Mouse (Mus musculus): Measurements from ENCODE around the gene Gm17349. TPM values are rescaled to one million over a fixed set of nuclear protein-coding genes. Genes with fewer than 3 reads are reported as not detected.
A peak's percentile ranks its signal among the peaks of the same experiment; 100 is the strongest.

Gm17349 gene
- polyA plus RNA-seq, 1 experiment from 2014 or later, result not detected

- ATAC-seq (ENCODE audit: low FRiP score), result no peak
- Histone ChIP-seq H3K36me3 (replicated peaks) (peaks cover 47% of the 10 kb centered on the region), H3K4me1 (peaks cover 33% of the 10 kb centered on the region), H3K9me3 (peaks cover 4% of the 10 kb centered on the region; the same call in 1 of the 2 replicates), H3K4me2 (peak overlapping the region; percentile 87), H3K27ac (no peak overlapping the region), H3K9ac (peak overlapping the region; percentile 93), H3K4me3 (replicated peaks) (peak overlapping the region; percentile 98), H3K27me3 (no peaks in the 10 kb centered on the region)
- WGBS, result 79% methylated on average over 2 of the region's 2 CpGs
Observed at GRCm38 (mm10) chr15:99726549-99726948, 21.3 kb upstream of the Gm17349 start.

- Histone ChIP-seq H3K9me3 (peaks cover 4% of the 10 kb centered on the region; the same call in 1 of the 2 replicates), H3K36me3 (replicated peaks) (peaks cover 43% of the 10 kb centered on the region), H3K9ac (peak within 1 kb of the TSS; percentile 93), H3K4me1 (peaks cover 33% of the 10 kb centered on the region), H3K27ac (peak within 1 kb of the TSS; percentile 91), H3K4me2 (peak within 1 kb of the TSS; percentile 87), H3K4me3 (replicated peaks) (peak within 1 kb of the TSS; percentile 98), H3K27me3 (no peaks in the 10 kb centered on the region)
- peak; percentile 95 for ATAC-seq (ENCODE audit: low FRiP score)
- WGBS, result under 1% methylated on average over 65 of the region's 68 CpGs
Observed at GRCm38 (mm10) chr15:99725341-99726155, 20.3 kb upstream of the Gm17349 start, which contains the start of gene Cox14. Gene Cox14 (plus strand): TSS chr15:99725618.

- H3K27ac ChIP-seq, result peak overlapping the region; percentile 37
- peaks cover 4% of the 10 kb centered on the region; the same call in 1 of the 2 replicates for H3K9me3 ChIP-seq
- WGBS, result 12% methylated on average over 16 of the region's 16 CpGs
- peak overlapping the region; percentile 98 for H3K4me3 ChIP-seq (replicated peaks)
- H3K36me3 ChIP-seq (replicated peaks), result peaks cover 46% of the 10 kb centered on the region
- H3K4me2 ChIP-seq, result peak overlapping the region; percentile 57
- no peaks in the 10 kb centered on the region for H3K27me3 ChIP-seq
- H3K9ac ChIP-seq, result peak overlapping the region; percentile 30; the same call in 1 of the 2 replicates
- H3K4me1 ChIP-seq, result peaks cover 33% of the 10 kb centered on the region
- peak; percentile 39 for ATAC-seq (ENCODE audit: low FRiP score)
Observed at GRCm38 (mm10) chr15:99724292-99725021, 19.2 kb upstream of the Gm17349 start.

GRCm38 (mm10) chr15:99723515-99724291 is 18.4 kb upstream of the Gm17349 start:
- Histone ChIP-seq H3K9ac (peak overlapping the region; percentile 30; the same call in 1 of the 2 replicates), H3K36me3 (replicated peaks) (peaks cover 44% of the 10 kb centered on the region), H3K9me3 (no peaks in the 10 kb centered on the region), H3K4me2 (0 out of 2 replicates have a peak overlapping the region, but pooled peaks have one; percentile 57), H3K27me3 (no peaks in the 10 kb centered on the region), H3K4me1 (peaks cover 33% of the 10 kb centered on the region), H3K4me3 (replicated peaks) (no peak overlapping the region), H3K27ac (peak overlapping the region; percentile 37)
- ATAC-seq (ENCODE audit: low FRiP score), result no peak
- 18% methylated on average over 11 of the region's 11 CpGs for WGBS

- H3K4me3 ChIP-seq (replicated peaks), result no peak overlapping the region
- peaks cover 33% of the 10 kb centered on the region for H3K4me1 ChIP-seq
- H3K36me3 ChIP-seq (replicated peaks), result peaks cover 42% of the 10 kb centered on the region
- H3K27me3 ChIP-seq, result no peaks in the 10 kb centered on the region
- H3K9ac ChIP-seq, result no peak overlapping the region
- H3K4me2 ChIP-seq, result no peak overlapping the region
- WGBS, result 55% methylated on average over 10 of the region's 10 CpGs
- ATAC-seq (ENCODE audit: low FRiP score), result no peak
- H3K27ac ChIP-seq, result no peak overlapping the region
- no peaks in the 10 kb centered on the region for H3K9me3 ChIP-seq
Observed at GRCm38 (mm10) chr15:99723120-99723514, 17.8 kb upstream of the Gm17349 start.

- Histone ChIP-seq H3K9me3 (no peaks in the 10 kb centered on the region), H3K4me1 (peaks cover 33% of the 10 kb centered on the region), H3K36me3 (replicated peaks) (peaks cover 44% of the 10 kb centered on the region), H3K4me3 (replicated peaks) (no peak overlapping the region), H3K27ac (no peak overlapping the region), H3K4me2 (no peak overlapping the region), H3K27me3 (no peaks in the 10 kb centered on the region), H3K9ac (no peak overlapping the region)
- no peak for ATAC-seq (ENCODE audit: low FRiP score)
- WGBS, result 83% methylated on average over 25 of the region's 25 CpGs
Observed at GRCm38 (mm10) chr15:99721921-99722743, 16.8 kb upstream of the Gm17349 start.

- no peak overlapping the region for H3K9ac ChIP-seq
- H3K27ac ChIP-seq, result no peak overlapping the region
- WGBS, result 88% methylated on average over 8 of the region's 8 CpGs
- H3K36me3 ChIP-seq (replicated peaks), result peaks cover 44% of the 10 kb centered on the region
- H3K4me2 ChIP-seq, result no peak overlapping the region
- no peaks in the 10 kb centered on the region for H3K27me3 ChIP-seq
- H3K4me1 ChIP-seq, result peaks cover 35% of the 10 kb centered on the region
- H3K9me3 ChIP-seq, result no peaks in the 10 kb centered on the region
- no peak overlapping the region for H3K4me3 ChIP-seq (replicated peaks)
- no peak for ATAC-seq (ENCODE audit: low FRiP score)
Observed at GRCm38 (mm10) chr15:99719865-99720264, 14.6 kb upstream of the Gm17349 start.

GRCm38 (mm10) chr15:99718461-99719021 is 13.3 kb upstream of the Gm17349 start:
- ATAC-seq (ENCODE audit: low FRiP score), result no peak

GRCm38 (mm10) chr15:99717386-99718334 is 12.4 kb upstream of the Gm17349 start, which contains the start of gene Gpd1:
Gene Gpd1 (plus strand): TSS chr15:99717515.
- Histone ChIP-seq H3K27ac (no peak within 1 kb of the TSS; the same call in 1 of the 2 replicates), H3K27me3 (no peaks in the 10 kb centered on the region), H3K36me3 (replicated peaks) (peaks cover 53% of the 10 kb centered on the region), H3K4me2 (no peak within 1 kb of the TSS), H3K4me3 (replicated peaks) (no peak within 1 kb of the TSS), H3K9me3 (no peaks in the 10 kb centered on the region), H3K9ac (0 out of 2 replicates have a peak within 1 kb of the TSS, but pooled peaks have one; percentile 7), H3K4me1 (peaks cover 14% of the 10 kb centered on the region)
- WGBS, result 72% methylated on average over 26 of the region's 26 CpGs
- no peak for ATAC-seq (ENCODE audit: low FRiP score)

More at GRCm38 (mm10) chr15:99718461-99719021, 13.3 kb upstream of the Gm17349 start:
- H3K9me3 ChIP-seq, result no peaks in the 10 kb centered on the region
- H3K4me1 ChIP-seq, result peaks cover 21% of the 10 kb centered on the region
- no peak overlapping the region for H3K9ac ChIP-seq
- no peak overlapping the region for H3K27ac ChIP-seq
- no peaks in the 10 kb centered on the region for H3K27me3 ChIP-seq
- H3K4me2 ChIP-seq, result no peak overlapping the region
- no peak overlapping the region for H3K4me3 ChIP-seq (replicated peaks)
- 84% methylated on average over 9 of the region's 9 CpGs for WGBS
- peaks cover 50% of the 10 kb centered on the region for H3K36me3 ChIP-seq (replicated peaks)

- H3K27ac ChIP-seq, result no peak overlapping the region
- no peak for ATAC-seq (ENCODE audit: low FRiP score)
- peaks cover 14% of the 10 kb centered on the region for H3K4me1 ChIP-seq
Observed at GRCm38 (mm10) chr15:99716814-99717213, 11.5 kb upstream of the Gm17349 start.

More at GRCm38 (mm10) chr15:99716814-99717213, 11.5 kb upstream of the Gm17349 start:
- Histone ChIP-seq H3K27me3 (no peaks in the 10 kb centered on the region), H3K4me2 (no peak overlapping the region), H3K4me3 (replicated peaks) (no peak overlapping the region), H3K9me3 (no peaks in the 10 kb centered on the region), H3K9ac (no peak overlapping the region), H3K36me3 (replicated peaks) (peaks cover 53% of the 10 kb centered on the region)
- 89% methylated on average over 12 of the region's 12 CpGs for WGBS

Data from forebrain, embryonic 12.5 days (tissue).